Mouse (Mus musculus): Measurements from ENCODE around the gene Tcf7l2.
A peak's percentile ranks its signal among the peaks of the same experiment; 100 is the strongest.

The Tcf7l2 gene

DNA sequence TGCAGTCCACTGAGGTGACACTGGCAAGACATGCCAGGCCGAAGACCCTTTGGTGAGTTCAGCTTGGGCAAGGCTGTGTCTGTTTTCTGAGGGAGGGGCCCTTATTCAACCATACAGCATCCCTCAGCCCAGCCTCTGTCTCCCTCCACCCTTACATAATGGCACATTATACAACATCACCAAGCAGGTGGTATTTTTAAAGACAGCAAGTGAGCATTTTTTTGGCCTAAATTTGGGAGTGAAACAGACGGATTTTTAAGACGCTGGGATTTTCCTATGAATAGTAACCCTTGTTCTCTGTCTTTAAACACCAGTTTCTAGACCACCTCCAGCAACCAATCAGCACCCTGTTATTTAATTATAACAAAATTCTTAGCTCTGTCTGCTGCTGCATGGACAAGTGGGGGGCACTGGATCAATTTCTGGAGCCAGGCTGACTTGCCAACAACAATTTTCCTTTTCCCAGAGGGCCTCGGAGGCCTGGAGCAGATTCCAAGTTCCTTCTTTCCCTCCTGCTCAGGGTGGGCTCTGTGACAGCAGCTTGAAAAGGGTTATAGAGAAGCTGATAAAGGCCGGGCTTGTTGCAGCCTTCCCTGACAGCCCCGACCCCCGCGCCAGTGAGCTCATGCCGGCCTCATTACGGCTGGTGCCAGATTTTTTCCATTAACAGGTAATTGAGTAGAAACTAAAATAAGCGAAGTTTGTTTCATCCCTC, 199.1 kb downstream of the Tcf7l2 start:
- DNase-seq (ENCODE audit: low spot score in 2 of 2), result peak; percentile 83 to 84

DNA sequence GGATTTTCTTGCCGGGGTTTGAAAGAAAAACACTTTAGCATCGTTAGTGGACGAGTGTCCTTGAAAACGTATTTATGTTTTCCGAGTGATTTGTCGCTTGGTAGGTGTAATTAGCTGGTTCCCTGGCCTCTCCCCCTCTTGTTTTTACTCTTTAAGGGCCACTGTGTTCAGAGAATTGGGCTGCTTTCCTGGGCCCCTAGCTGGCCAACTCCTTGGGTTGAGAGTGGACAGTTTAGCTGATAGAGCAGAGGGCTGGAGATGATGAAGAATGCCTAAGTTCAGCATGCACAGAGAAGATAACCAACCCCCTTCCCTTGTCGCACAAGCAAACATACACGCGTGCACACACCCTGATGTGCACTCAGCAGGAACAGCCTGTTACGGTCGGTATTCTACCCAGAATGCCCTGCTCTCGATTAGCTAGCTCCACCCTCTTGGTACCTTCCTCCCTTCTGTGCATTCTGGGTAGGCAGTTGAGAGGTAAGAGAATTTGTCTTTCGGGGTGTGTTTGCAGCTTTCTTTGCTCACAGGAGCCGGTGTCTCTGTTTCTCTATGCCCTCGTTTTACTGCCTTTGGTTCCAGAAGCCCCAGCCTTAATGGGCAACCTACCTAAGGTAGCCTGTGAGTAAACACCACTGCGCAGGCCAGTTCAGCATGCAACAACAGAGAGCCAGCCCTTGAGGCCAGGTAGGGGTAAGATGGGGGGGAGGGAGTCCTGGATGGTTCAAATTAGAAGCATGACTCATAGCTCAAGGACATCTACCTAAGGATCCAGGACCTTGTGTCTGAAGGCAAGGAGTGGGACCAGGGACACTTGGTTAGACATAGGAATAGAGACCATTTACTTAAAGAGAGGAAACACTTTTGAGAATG, 199.9 kb downstream of the Tcf7l2 start:
- no peak for DNase-seq (ENCODE audit: low spot score in 2 of 2)

DNA sequence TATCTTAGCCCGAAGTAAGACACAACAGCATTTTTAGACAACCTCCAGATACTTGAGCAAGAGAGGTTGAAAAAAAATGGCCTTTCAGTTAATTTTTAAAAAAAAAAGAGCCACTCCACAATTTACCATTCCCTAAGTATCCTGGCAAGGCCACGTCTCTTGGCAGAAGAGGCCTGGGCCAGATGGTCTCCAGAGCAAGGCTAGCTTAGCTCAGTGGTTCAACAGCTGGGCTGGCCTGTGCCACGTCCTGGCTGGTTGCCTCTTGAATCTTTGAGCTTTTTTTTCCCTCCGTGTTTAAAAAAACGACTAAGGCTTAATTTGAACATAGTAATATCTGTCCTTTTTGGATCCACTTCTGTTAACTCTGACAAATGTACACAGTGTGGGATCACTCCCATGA, 209.8 kb downstream of the Tcf7l2 start:
- peak; percentile 74 for DNase-seq (ENCODE audit: low spot score in 2 of 2)

DNA sequence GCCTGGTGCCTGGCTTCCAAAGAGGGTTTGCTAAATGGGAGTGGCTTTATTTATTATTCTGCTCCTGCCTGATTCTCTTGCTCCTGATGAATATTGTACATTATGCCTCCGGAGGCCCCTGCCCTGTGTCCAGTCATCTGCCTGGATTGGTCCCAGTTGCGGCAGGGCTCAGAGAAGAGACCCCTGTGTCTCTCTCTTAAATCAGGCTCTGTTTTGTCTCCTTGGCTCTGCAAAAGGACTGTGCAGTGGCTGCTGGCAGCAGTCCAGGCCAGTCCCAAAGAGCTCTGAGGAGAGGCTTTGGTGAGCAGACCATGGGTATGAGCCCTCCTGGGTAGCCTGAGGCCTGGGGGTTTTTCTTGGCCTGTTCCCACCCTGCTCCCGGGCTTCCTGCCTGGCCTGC, 211.6 kb downstream of the Tcf7l2 start:
- peak; percentile 86 to 87 for DNase-seq (ENCODE audit: low spot score in 2 of 2)

DNA sequence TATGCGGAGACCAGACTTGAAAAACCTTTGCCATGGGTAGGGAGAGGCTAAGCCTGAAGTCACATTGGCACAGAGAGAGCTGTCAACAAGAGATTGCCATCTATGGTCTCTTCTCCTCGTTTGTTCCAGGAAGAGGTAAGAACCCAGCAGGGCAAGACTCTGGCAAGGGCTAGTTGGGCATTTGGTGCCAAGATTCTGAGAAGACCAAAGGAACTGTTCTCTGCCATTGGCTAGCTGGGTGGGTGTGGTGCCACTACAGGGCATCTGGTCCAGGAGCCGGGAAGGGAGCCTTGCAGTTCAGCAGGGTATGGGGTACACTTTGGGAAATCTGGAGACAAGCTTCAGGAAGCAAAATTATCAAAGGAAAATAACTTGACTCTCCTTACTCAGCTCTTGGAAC, 213.5 kb downstream of the Tcf7l2 start:
- no peak for DNase-seq (ENCODE audit: low spot score in 2 of 2)

DNA sequence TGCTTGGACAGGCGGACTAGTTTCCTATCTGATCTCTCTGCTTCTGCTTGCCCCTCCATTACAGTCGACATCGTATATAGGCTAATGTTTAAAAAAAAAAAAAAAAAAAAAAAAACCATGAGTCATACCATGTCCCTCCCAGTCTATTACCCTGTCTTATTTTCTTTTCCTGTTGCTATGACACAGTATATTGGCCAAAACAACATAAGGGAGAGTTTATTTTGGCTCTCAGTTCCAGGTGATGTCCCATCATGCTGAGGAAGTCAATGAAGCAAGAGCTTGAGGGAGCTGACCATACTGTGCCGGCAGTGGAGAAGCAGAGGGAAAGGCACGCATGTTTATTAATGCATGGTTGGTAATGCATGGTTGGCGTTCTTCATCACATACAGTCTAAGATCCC, 215.1 kb downstream of the Tcf7l2 start:
- DNase-seq (ENCODE audit: low spot score in 2 of 2), result no peak

DNA sequence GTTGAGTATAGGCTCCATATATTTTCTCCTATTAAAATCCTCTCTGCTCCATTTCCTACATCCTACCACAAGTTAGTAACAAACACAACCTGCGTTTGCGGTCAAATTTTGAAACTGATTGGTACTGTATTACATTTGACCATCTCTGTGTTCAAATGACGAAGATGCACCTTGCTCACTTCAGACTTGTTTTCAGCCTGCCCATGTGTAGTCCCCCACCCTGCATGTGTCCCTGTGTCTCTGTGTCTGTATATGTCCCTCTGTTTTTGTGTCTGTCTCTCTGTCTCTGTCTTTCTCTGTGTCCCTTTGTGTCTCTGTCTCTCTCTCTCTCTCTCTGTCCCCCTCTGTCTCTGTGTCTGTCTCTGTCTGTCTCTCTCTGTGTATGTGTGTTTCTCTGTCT, 222.8 kb downstream of the Tcf7l2 start:
- no peak for DNase-seq (ENCODE audit: low spot score in 2 of 2)

DNA sequence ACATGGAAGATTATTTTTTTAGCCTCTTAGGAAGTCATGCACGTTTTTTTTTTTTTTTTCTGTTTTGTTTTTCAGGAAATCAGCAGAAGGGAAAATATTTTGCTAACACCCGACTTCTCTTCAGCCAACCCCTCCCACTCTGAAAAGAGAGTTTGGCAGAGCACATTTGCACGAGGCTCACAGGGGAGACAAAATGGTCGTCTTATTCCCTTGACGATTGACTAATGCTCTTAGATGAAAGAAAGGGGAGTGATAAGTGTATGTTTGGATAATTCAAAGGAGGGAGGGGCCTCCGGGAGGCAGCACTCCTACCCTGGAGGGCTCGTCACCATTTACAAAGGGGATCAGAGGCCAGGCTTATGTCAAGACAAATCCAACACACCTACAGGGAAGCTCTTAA, 224.4 kb downstream of the Tcf7l2 start:
- DNase-seq (ENCODE audit: low spot score in 2 of 2), result no peak

DNA sequence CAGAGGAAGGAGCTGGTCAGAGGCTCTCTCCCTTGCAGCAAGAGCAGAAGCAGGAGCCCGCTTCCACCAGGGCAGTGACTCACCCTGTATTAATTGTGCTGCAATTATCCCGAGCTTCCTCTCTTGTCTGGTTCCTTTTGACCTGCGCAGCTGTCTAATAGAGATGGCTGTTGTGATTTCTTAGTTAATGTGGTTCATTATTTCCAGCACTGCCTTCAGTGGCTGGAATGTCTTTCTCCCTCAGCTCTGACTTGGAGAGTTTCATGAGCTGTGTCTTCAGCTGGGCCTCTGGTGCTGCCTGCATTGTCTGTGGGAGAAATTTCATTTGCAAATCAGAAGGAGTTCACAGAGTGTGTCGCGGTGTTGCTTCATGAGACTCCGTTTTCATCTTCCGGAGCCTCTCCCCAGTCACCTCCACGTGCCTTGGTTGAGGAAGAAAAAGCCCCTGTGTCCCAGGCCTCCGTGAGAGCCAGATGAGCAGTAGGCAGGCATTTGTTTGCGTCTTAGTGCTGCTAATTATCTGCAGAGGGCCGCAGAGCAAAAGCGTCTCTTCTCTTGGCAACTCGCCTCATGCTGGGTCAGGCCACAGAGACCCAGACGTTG, 228.4 kb downstream of the Tcf7l2 start:
- no peak for DNase-seq (ENCODE audit: low spot score in 2 of 2)

DNA sequence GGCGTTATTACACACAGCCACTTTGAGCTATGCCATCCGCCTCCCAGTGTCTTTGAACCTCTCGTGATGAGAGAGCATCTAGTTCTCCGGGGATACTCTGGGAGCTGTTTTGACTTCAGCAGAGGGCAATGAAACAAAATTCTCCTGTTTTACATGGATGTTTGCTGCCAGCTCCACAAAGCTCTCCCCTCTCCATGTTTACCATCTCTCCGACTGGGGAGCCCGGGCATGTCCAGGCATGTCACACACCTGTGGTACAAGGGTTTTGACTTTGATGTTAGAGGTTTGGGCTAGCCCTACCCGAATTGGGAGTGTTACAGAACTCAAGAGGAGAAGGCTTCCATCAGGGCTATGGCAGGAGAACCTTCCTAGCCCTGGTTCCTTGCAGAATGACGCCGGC, 234.5 kb downstream of the Tcf7l2 start:
- DNase-seq (ENCODE audit: low spot score in 2 of 2), result no peak
